Mouse (Mus musculus) brain, adult 2 months (tissue): ENCODE results near the gene Lrrc3c.

ENCODE experiments used
- DNase-seq: peaks from one replicate; pipeline ENCODE4 v3.0.0; 2011; ENCODE audit warnings: low read depth, low spot score

Gene Lrrc3c

GRCm38 (mm10) chr11:98625611-98626410 lies 27.7 kb downstream of the Lrrc3c start, which contains the start of the genes Gm12355 and Gsdma3:
Gene Gm12355 (minus strand): TSS chr11:98625661.
Gene Gsdma3 (plus strand): TSS chr11:98626360.
- no peak for DNase-seq

- DNase-seq = peak; percentile 6
Measured at GRCm38 (mm10) chr11:98628706-98629105, 30.6 kb downstream of the Lrrc3c start.

- DNase-seq = peak; percentile 3
Measured at GRCm38 (mm10) chr11:98630646-98631045, 32.6 kb downstream of the Lrrc3c start.

DNA sequence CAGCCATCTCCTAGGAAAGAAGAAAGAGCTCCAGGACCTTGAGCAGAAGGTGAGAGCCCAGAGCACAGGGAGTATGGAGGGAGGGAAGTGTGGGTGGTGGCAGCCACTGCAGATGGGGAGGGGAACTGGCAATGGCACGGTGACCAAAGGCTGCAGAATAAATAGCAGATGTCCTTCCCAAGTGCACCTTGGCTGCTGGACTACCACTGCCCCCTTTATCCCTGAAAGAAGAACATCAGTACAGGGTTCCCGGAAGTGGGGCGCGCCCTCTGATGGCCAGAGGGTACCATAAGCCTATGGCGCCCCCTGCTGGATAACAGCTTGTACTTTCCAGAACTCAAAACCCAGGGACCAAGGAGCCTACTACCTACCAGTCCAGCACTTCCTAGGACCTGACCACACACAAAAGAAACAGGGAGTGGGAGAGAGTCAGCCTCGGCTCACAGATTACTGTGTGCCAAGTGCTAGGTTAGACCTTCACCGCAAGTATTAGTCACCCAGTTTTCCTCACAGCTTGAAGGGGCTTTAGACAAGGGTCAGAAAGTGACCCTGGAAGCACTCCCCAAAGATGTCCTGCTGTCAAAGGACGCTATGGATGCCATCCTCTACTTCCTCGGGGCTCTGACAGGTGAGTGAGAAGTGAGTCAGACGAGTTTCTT lies 37.4 kb downstream of the Lrrc3c start:
- peak; percentile 9 for DNase-seq

GRCm38 (mm10) chr11:98637501-98637900 lies 39.4 kb downstream of the Lrrc3c start:
- DNase-seq = no peak

DNA sequence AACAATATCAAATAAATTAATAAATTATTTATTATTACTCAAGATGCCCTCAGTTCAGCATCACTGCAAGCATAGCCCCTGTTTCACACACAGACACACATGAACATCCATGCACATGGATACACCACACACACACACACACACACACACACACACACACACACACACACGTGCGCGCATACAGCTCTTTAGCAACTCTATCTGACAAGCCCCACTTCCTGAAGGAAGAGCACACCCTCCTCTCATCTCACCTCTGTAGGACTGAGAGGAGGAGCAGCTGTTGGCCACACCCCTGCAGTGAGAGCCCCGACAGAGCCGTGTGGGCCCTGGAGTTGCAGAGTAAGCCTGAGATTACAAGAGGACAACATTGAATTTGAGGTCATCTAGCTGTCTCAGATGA lies 42.0 kb downstream of the Lrrc3c start:
- DNase-seq = no peak

DNA sequence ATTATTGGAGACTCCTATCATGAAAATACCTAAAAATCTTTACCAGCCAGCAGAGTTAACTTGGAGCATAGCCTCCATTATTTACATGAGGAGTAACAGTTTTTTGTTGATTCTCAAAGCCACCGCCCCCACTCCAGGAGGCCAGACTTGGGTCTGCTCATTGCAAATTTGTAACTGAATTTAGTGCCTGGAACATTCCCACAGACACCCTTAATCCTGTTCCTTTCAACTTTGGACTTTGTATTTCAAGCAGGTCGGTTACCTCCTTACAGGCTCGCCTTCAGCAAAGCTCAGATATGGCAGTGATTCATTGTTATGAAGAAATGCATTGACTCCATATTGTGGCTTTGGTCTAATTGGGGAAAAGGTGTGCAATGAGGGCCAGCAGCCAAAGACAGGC lies 46.7 kb downstream of the Lrrc3c start:
- DNase-seq = no peak

DNA sequence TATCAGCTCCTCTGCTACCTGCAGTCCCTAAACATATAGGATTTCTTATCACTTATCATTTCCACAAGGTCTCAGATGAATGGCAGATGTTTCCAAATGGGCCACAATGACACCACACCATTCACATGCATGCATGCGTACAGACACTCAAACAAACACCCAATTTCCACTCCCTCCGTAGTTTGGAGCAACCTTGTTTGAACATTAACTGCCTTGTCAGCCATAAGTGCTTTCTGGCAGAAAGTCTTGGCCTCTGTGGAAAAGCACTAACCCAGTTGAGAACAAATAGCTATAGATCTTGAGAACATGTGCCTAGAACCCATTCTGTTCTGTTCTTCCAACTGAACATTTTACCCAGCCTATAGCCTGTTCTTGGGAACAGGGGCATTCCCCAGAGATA lies 47.9 kb downstream of the Lrrc3c start:
- DNase-seq = no peak

GRCm38 (mm10) chr11:98646459-98646858 lies 48.4 kb downstream of the Lrrc3c start, which contains the start of gene Gsdma2:
Gene Gsdma2 (plus strand): TSS chr11:98646759.
- no peak for DNase-seq
